Mouse (Mus musculus) hindbrain, embryonic 16.5 days (tissue): ENCODE data around the gene Upp2. TPM values are rescaled to one million over a fixed set of nuclear protein-coding genes. Genes with fewer than 3 reads are reported as not detected.

Experiments
- ATAC-seq: fragments of 200-750 bp; cut with Nextera tagmentation; 2 replicates; pipeline ENCODE4 v1.8.0; 2017; ENCODE audit warnings: moderate TSS enrichment, moderate library complexity
- H3K27ac ChIP-seq: fragments of 300-500 bp; sonication (generic); 2 replicates; pipeline ENCODE4 v1.5.1; 2014; ENCODE audit warnings: low read depth, mild to moderate bottlenecking, control low read depth, low read length, moderate library complexity
- H3K27me3 ChIP-seq: fragments of 300-500 bp; sonication (generic); replicated peaks from 2 replicates; pipeline ENCODE4 v1.6.1; 2014; ENCODE audit warnings: low read length; ENCODE audit not compliant: control insufficient read depth, insufficient read depth
- H3K36me3 ChIP-seq: fragments of 300-500 bp; sonication (generic); 2 replicates; pipeline ENCODE4 v1.6.1; 2014; ENCODE audit warnings: mild to moderate bottlenecking, low read length, moderate library complexity, mixed read lengths; ENCODE audit not compliant: control insufficient read depth, insufficient read depth
- H3K4me1 ChIP-seq: fragments of 300-500 bp; sonication (generic); 2 replicates; pipeline ENCODE4 v1.6.1; 2014; ENCODE audit warnings: low read depth, low read length; ENCODE audit not compliant: control insufficient read depth, insufficient read depth
- H3K4me2 ChIP-seq: fragments of 300-500 bp; sonication (generic); 2 replicates; pipeline ENCODE4 v1.6.1; 2014; ENCODE audit warnings: mild to moderate bottlenecking, low read length, control low read depth, moderate library complexity
- H3K4me3 ChIP-seq: fragments of 300-500 bp; sonication (generic); 2 replicates; pipeline ENCODE4 v1.5.1; 2014; ENCODE audit warnings: mild to moderate bottlenecking, low read length, control low read depth, moderate library complexity
- H3K9ac ChIP-seq: fragments of 300-500 bp; sonication (generic); 2 replicates; pipeline ENCODE4 v1.6.1; 2014; ENCODE audit warnings: low read depth, mild to moderate bottlenecking, control low read depth, low read length, moderate library complexity
- H3K9me3 ChIP-seq: fragments of 300-500 bp; sonication (generic); 2 replicates; pipeline ENCODE4 v1.6.1; 2014; ENCODE audit warnings: mild to moderate bottlenecking, low read length, moderate library complexity; ENCODE audit not compliant: control insufficient read depth
- WGBS: fragments of 180-500 bp; shearing (Covaris S2); extraction: QIAGEN DNeasy Blood & Tissue Kit; methylation state at CpG from one replicate; pipeline ENCODE4 v1.1.7; 2014; 5-methylcytosine and 5-hydroxymethylcytosine counted together
- polyA plus RNA-seq: library from polyadenylated mRNA; unstranded; fragments of >200 nt; fragmentation: Nextera tagmentation; extraction: Ambion mirVana; gene quantifications from 2 replicates; pipeline ENCODE4 v1.2.1, GENCODE M21; 2015

The Upp2 gene
- polyA plus RNA-seq, 1 experiment from 2014 or later, result 15.1 TPM

DNA sequence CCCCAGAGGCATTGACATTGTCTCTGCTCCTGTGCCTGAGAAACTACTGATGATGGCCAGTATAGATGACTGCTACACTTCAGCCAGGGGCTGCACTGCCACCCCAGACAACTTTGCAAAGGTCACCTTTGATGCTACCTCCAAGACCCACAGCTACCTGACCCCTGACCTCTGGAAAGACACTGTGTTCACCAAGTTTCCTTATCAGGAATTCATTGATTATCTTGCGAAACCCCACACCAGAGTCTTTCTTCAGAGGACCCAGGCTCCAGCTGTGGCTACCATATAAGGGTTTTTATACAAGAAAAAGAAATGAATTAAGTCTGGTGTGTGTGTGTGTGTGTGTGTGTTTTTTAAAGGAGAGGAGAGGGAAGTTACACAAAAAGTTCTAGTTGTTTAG lies 174.1 kb downstream of the Upp2 start:
- Histone ChIP-seq H3K9ac (no peak overlapping the region), H3K36me3 (no peaks in the 10 kb centered on the region), H3K9me3 (no peaks in the 10 kb centered on the region), H3K27ac (no peak overlapping the region), H3K27me3 (no peaks in the 10 kb centered on the region), H3K4me3 (no peak overlapping the region), H3K4me1 (no peaks in the 10 kb centered on the region), H3K4me2 (no peak overlapping the region)
- 90% methylated on average over 1 of the region's 1 CpGs for WGBS
- no peak for ATAC-seq

- Histone ChIP-seq H3K27me3 (no peaks in the 10 kb centered on the region), H3K9ac (no peak overlapping the region), H3K4me2 (no peak overlapping the region), H3K4me1 (no peaks in the 10 kb centered on the region), H3K9me3 (no peaks in the 10 kb centered on the region), H3K4me3 (no peak overlapping the region), H3K27ac (no peak overlapping the region), H3K36me3 (no peaks in the 10 kb centered on the region)
- 94% methylated on average over 4 of the region's 4 CpGs for WGBS
- no peak for ATAC-seq
Measured at GRCm38 (mm10) chr2:58742026-58742425, 174.9 kb downstream of the Upp2 start.

- 74% methylated on average over 3 of the region's 3 CpGs for WGBS
- no peak for ATAC-seq
Measured at GRCm38 (mm10) chr2:58743446-58743845, 176.3 kb downstream of the Upp2 start.

DNA sequence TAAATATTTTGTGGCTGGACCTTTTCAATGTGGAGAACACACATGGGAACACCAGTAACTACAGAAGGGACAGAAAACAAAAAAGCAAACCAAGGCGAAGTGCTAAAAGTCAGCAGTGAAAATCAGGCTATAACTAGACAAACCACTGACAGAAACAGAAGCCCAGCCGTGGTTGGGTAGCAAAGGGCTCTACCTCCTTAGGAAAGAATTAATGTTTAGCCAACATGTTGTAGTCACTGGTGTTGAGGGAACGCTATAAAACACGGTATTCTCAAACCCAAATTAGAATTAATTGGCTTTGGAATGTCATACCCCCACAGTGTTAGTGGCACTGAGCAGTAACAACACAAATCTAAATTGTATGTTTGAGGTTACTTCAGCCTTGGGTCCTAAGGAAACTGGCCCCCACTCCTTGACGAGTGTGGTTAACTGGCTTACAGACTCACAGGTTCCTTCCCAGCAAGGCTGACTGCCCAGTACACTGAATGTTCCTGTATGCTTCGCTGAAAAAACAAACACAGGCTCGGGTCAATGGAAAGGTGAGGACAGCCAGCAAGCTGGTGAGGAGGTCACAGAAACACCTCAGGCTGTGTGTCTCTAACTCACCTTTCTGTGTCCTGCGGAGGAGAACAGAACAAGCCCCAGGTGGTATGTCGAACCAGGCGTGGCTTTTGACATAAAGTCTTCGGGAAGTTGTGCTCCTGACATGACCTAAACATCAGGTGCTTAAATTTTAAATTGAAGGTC lies 180.6 kb downstream of the Upp2 start:
- no peak for ATAC-seq
- Histone ChIP-seq H3K4me3 (no peak overlapping the region), H3K27me3 (no peaks in the 10 kb centered on the region), H3K27ac (no peak overlapping the region), H3K4me1 (no peaks in the 10 kb centered on the region), H3K9me3 (no peaks in the 10 kb centered on the region; the same call in 1 of the 2 replicates), H3K36me3 (no peaks in the 10 kb centered on the region), H3K9ac (no peak overlapping the region), H3K4me2 (no peak overlapping the region)
- 81% methylated on average over 11 of the region's 11 CpGs for WGBS

More at GRCm38 (mm10) chr2:58743446-58743845, 176.3 kb downstream of the Upp2 start:
- no peaks in the 10 kb centered on the region for H3K27me3 ChIP-seq
- no peaks in the 10 kb centered on the region for H3K9me3 ChIP-seq
- H3K27ac ChIP-seq, result no peak overlapping the region
- H3K4me3 ChIP-seq, result no peak overlapping the region
- H3K4me1 ChIP-seq, result no peaks in the 10 kb centered on the region
- H3K36me3 ChIP-seq, result no peaks in the 10 kb centered on the region
- H3K4me2 ChIP-seq, result no peak overlapping the region
- H3K9ac ChIP-seq, result no peak overlapping the region

- Histone ChIP-seq H3K4me2 (no peak overlapping the region), H3K27me3 (no peaks in the 10 kb centered on the region), H3K27ac (no peak overlapping the region), H3K4me1 (no peaks in the 10 kb centered on the region), H3K4me3 (no peak overlapping the region), H3K9me3 (no peaks in the 10 kb centered on the region; the same call in 1 of the 2 replicates), H3K36me3 (no peaks in the 10 kb centered on the region), H3K9ac (no peak overlapping the region)
- no peak for ATAC-seq
- 85% methylated on average over 5 of the region's 5 CpGs for WGBS
Measured at GRCm38 (mm10) chr2:58748296-58748695, 181.2 kb downstream of the Upp2 start.

DNA sequence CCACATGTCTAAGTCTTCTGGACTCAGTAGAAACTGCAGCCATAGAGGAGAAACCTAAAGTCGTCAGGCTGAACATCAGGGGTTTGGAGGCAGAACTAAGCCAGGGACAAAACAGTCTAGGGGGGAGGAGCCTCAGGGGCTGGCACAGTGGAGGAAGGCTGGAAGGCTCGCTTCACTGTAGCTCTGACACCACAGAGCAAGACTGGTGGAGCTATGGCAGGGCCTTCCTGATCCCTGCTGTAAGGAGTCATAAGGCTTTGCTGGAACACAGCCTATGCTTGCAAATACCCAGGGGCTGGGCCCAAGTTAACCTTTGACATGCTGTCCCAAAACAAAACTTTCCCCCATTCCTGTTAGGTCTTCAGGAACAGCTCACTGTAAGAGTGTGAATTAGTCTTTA lies 185.8 kb downstream of the Upp2 start:
- H3K27ac ChIP-seq, result no peak overlapping the region
- ATAC-seq, result no peak
- H3K4me2 ChIP-seq, result no peak overlapping the region
- no peaks in the 10 kb centered on the region for H3K36me3 ChIP-seq
- no peak overlapping the region for H3K9ac ChIP-seq
- H3K4me1 ChIP-seq, result no peaks in the 10 kb centered on the region
- WGBS, result 25% methylated on average over 2 of the region's 2 CpGs
- H3K9me3 ChIP-seq, result no peaks in the 10 kb centered on the region; the same call in 1 of the 2 replicates
- no peak overlapping the region for H3K4me3 ChIP-seq
- no peaks in the 10 kb centered on the region for H3K27me3 ChIP-seq

- H3K36me3 ChIP-seq, result no peaks in the 10 kb centered on the region
- H3K27ac ChIP-seq, result no peak overlapping the region
- no peaks in the 10 kb centered on the region for H3K4me1 ChIP-seq
- no peak overlapping the region for H3K4me3 ChIP-seq
- no peaks in the 10 kb centered on the region; the same call in 1 of the 2 replicates for H3K9me3 ChIP-seq
- 77% methylated on average over 3 of the region's 3 CpGs for WGBS
- no peaks in the 10 kb centered on the region for H3K27me3 ChIP-seq
- H3K9ac ChIP-seq, result no peak overlapping the region
- ATAC-seq, result no peak
- H3K4me2 ChIP-seq, result no peak overlapping the region
Measured at GRCm38 (mm10) chr2:58754736-58755135, 187.6 kb downstream of the Upp2 start.

GRCm38 (mm10) chr2:58758081-58758480 lies 191.0 kb downstream of the Upp2 start:
- Histone ChIP-seq H3K36me3 (no peaks in the 10 kb centered on the region), H3K9ac (no peak overlapping the region), H3K27me3 (no peaks in the 10 kb centered on the region), H3K27ac (no peak overlapping the region), H3K4me3 (no peak overlapping the region), H3K4me1 (no peaks in the 10 kb centered on the region), H3K4me2 (no peak overlapping the region), H3K9me3 (no peaks in the 10 kb centered on the region)
- no peak for ATAC-seq
- 51% methylated on average over 2 of the region's 2 CpGs for whole genome bisulfite sequencing

DNA sequence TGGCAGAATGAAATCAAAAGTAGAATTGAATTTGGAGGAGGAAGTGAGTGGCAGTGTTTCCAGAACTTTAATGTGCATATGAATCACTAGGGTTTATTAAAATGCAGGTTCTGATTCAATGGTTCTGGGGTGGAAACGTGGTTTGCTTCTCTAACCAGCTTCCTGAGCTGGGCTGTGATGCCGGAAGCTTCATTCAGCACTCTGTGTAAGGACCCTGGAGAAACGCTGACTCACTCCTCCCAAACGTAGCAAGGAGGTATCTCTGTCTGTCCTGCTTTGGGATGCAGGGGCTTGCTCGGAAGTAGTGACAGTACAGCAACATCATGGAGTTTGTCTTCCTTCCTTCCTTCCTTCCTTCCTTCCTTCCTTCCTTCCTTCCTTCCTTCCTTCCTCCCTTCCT lies 192.6 kb downstream of the Upp2 start:
- Histone ChIP-seq H3K27ac (no peak overlapping the region), H3K9me3 (no peaks in the 10 kb centered on the region), H3K4me1 (no peaks in the 10 kb centered on the region), H3K4me3 (no peak overlapping the region), H3K27me3 (no peaks in the 10 kb centered on the region), H3K9ac (no peak overlapping the region), H3K4me2 (no peak overlapping the region), H3K36me3 (no peaks in the 10 kb centered on the region)
- WGBS, result 68% methylated on average over 5 of the region's 5 CpGs
- no peak for ATAC-seq
